Mouse (Mus musculus): ENCODE data around the gene Nmrk2. TPM values are rescaled to one million over a fixed set of nuclear protein-coding genes. Genes with fewer than 3 reads are reported as not detected.
A peak's percentile ranks its signal among the peaks of the same experiment; 100 is the strongest.

Nmrk2 gene
- polyA plus RNA-seq (2015; fragmentation: Nextera tagmentation; extraction: Ambion mirVana), result 0.18 and 0.26 TPM in 2 replicates

DNA sequence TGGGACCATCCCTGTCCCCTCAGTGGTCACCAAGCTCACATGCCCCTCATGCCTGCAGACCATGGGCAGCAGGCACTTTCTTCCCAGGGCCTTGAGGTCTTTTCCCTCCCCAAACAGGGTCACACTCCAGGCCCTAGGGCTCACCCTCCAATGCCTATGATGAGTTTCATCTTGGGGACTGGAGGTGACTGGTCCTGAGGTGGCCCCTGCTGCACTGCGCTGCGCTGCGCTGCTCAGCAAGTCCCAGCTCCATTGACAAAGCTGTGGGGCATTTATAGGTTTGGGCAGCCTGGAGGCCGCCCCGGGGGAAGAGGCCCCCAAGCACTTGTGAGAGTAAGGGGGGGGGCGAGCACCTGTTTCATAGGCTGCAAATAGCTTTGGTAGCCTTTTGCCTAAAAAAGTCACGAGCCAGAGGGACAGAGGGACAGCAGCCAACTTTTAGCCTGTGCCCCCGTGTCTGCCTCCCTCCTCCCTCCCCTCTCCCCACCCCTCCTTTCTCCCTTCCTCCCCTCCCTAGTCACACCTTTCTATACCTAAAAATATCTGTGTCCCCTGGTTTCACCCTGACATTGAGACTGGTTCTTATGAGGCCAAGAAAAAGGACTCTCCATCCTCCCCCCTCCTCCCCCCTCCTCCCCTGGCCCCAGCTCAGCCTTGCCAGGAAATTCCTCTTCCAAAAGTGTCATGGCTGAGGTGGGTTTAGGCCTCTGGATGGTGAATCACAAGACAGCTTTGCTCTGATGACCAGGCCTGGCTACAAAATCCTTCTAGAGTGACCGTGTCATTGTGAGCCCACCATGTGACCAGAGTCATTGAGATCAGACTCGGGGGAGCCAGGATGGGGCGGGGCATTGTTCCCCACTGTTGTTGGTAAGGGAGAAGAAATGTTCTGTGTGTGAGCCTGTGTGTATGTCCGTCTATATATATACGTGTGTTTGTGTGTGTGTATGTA, at the start of gene Nmrk2:
Gene Nmrk2 (minus strand): TSS at position 245 of the 952 bp plus-strand sequence.
- no peak within 1 kb of the TSS for H3K27ac ChIP-seq
- no peaks in the 10 kb centered on the region for H3K36me3 ChIP-seq
- no peak within 1 kb of the TSS for H3K4me3 ChIP-seq (replicated peaks)
- H3K9ac ChIP-seq, result no peak within 1 kb of the TSS
- H3K4me1 ChIP-seq, result no peaks in the 10 kb centered on the region
- no peak within 1 kb of the TSS for H3K4me2 ChIP-seq
- no peaks in the 10 kb centered on the region for H3K9me3 ChIP-seq
- no peak for ATAC-seq (ENCODE audit: insufficient read depth, low FRiP score, low read depth)
- WGBS, result 62% methylated on average over 13 of the region's 13 CpGs
- H3K27me3 ChIP-seq (replicated peaks), result no peaks in the 10 kb centered on the region; the same call in 1 of the 2 replicates

DNA sequence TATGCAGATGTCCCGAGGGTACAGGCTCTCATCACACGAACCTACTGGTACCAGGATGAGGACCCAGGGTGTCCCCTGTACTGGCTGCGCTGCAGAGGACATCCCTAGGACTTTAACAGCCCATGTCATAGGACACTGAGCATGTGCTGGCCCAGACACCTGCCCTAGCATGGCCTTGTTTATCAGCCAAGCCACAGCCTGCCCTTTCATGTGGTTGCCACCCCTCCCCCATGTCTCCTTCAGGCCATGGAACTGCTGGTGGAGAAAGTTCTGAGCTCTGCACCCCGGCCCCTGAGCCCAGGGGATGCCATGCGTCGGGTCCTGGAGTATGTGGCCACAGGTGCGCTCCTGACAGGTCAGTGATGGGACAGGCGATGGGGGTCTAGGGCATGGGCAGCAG, 47.6 kb upstream of the Nmrk2 start:
- Histone ChIP-seq H3K9ac (no peak overlapping the region), H3K9me3 (no peaks in the 10 kb centered on the region), H3K27ac (no peak overlapping the region), H3K4me2 (no peak overlapping the region), H3K27me3 (replicated peaks) (peaks cover 32% of the 10 kb centered on the region), H3K4me1 (peaks cover 12% of the 10 kb centered on the region; the same call in 1 of the 2 replicates), H3K4me3 (replicated peaks) (no peak overlapping the region), H3K36me3 (no peaks in the 10 kb centered on the region)
- no peak for ATAC-seq (ENCODE audit: insufficient read depth, low FRiP score, low read depth)
- WGBS, result 83% methylated on average over 8 of the region's 8 CpGs

DNA sequence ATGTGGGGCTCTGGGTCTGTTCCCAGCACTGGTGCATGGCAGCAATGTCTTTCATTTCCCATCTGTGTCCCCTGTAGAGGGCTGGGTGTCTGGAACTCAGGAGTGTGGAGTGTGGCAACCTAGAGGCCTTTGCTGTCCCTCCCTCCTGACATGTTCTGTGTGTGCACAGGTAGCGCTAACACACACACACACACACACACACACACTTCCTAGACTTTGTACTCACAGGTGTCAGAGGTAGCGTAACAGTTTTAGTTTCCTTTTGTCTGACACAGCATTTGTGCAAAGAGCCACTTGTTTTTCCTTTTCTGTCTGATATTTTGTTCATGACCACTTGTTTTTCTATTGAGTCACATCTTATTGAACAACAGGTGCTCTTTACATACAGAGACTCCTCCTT, 46.0 kb upstream of the Nmrk2 start:
- peaks cover 8% of the 10 kb centered on the region; the same call in 1 of the 2 replicates for H3K4me1 ChIP-seq
- WGBS, result 91% methylated on average over 2 of the region's 2 CpGs
- H3K9me3 ChIP-seq, result no peaks in the 10 kb centered on the region
- H3K27me3 ChIP-seq (replicated peaks), result peaks cover 18% of the 10 kb centered on the region
- H3K4me2 ChIP-seq, result no peak overlapping the region
- H3K36me3 ChIP-seq, result no peaks in the 10 kb centered on the region
- ATAC-seq (ENCODE audit: insufficient read depth, low FRiP score, low read depth), result no peak
- no peak overlapping the region for H3K27ac ChIP-seq
- H3K4me3 ChIP-seq (replicated peaks), result no peak overlapping the region
- no peak overlapping the region for H3K9ac ChIP-seq

- WGBS, result 83% methylated on average over 6 of the region's 6 CpGs
- no peak for ATAC-seq (ENCODE audit: insufficient read depth, low FRiP score, low read depth)
- peaks cover 12% of the 10 kb centered on the region for H3K27me3 ChIP-seq (replicated peaks)
Measured at GRCm38 (mm10) chr10:81245166-81245565, 43.3 kb upstream of the Nmrk2 start.

DNA sequence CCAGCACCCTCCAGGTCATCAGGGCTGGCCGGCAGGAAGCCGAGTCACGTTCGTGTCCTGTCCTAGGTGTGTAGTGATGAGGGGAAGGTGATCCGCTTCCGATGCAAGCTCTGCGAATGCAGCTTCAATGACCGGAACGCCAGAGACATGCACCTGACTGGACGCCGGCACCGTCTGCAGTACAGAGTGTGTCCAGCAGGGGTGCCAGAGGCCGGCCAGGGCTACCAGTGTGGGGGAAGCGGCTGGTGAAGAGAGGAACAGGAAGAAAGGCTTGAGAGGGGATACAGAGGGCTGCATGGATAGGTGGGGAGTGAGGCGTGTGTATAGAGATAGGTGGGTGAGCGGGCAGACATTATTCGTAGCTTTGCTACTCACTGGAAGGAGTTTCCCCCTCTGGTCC, 42.7 kb upstream of the Nmrk2 start:
- 9% methylated on average over 17 of the region's 17 CpGs for WGBS

More at GRCm38 (mm10) chr10:81245166-81245565, 43.3 kb upstream of the Nmrk2 start:
- Histone ChIP-seq H3K9me3 (no peaks in the 10 kb centered on the region), H3K36me3 (no peaks in the 10 kb centered on the region), H3K4me1 (0 out of 2 replicates have a peak, but pooled peaks cover 3% of the 10 kb centered on the region), H3K9ac (no peak overlapping the region), H3K4me2 (no peak overlapping the region), H3K4me3 (replicated peaks) (no peak overlapping the region), H3K27ac (no peak overlapping the region)

GRCm38 (mm10) chr10:81244146-81244545, 42.3 kb upstream of the Nmrk2 start:
- no peak for ATAC-seq (ENCODE audit: insufficient read depth, low FRiP score, low read depth)
- Histone ChIP-seq H3K9me3 (no peaks in the 10 kb centered on the region), H3K4me2 (0 out of 2 replicates have a peak overlapping the region, but pooled peaks have one; percentile 13), H3K4me1 (0 out of 2 replicates have a peak, but pooled peaks cover 3% of the 10 kb centered on the region), H3K9ac (no peak overlapping the region), H3K36me3 (no peaks in the 10 kb centered on the region), H3K27ac (no peak overlapping the region), H3K4me3 (replicated peaks) (no peak overlapping the region), H3K27me3 (replicated peaks) (peaks cover 21% of the 10 kb centered on the region)
- 79% methylated on average over 4 of the region's 4 CpGs for WGBS

More for the DNA sequence above, 42.7 kb upstream of the Nmrk2 start:
- Histone ChIP-seq H3K9ac (no peak overlapping the region), H3K27ac (no peak overlapping the region), H3K9me3 (no peaks in the 10 kb centered on the region), H3K4me3 (replicated peaks) (no peak overlapping the region), H3K27me3 (replicated peaks) (peaks cover 17% of the 10 kb centered on the region), H3K4me1 (0 out of 2 replicates have a peak, but pooled peaks cover 3% of the 10 kb centered on the region), H3K36me3 (no peaks in the 10 kb centered on the region), H3K4me2 (0 out of 2 replicates have a peak overlapping the region, but pooled peaks have one; percentile 13)
- peak; percentile 67; the same call in 1 of the 2 replicates for ATAC-seq (ENCODE audit: insufficient read depth, low FRiP score, low read depth)

DNA sequence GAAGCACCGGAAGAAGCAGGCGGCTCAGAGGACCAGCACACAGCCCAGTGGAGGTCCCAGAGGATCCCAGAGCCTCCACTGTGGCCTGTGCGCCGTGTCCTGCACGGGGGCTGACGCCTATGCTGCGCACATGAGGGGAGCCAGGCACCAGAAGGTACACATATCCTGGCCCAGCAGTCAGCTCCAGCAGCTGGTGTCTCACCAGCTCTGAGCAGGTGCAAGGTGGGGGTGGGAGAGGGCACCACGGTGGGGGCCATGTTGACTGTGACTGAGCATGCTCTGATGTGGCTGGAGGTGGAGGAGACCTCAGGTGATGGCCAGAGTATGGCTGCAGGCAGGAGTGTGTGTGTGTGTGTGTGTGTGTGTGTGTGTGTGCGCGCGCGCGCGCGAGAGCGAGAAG, 40.2 kb upstream of the Nmrk2 start:
- H3K36me3 ChIP-seq, result no peaks in the 10 kb centered on the region
- no peak overlapping the region for H3K27ac ChIP-seq
- no peaks in the 10 kb centered on the region for H3K9me3 ChIP-seq

GRCm38 (mm10) chr10:81240876-81241275, 39.0 kb upstream of the Nmrk2 start:
- H3K27me3 ChIP-seq (replicated peaks), result peaks cover 21% of the 10 kb centered on the region
- 24% methylated on average over 13 of the region's 13 CpGs for WGBS
- no peak for ATAC-seq (ENCODE audit: insufficient read depth, low FRiP score, low read depth)

More for the DNA sequence above, 40.2 kb upstream of the Nmrk2 start:
- Histone ChIP-seq H3K9ac (no peak overlapping the region), H3K27me3 (replicated peaks) (peaks cover 21% of the 10 kb centered on the region), H3K4me1 (0 out of 2 replicates have a peak, but pooled peaks cover 3% of the 10 kb centered on the region), H3K4me3 (replicated peaks) (no peak overlapping the region), H3K4me2 (no peak overlapping the region)
- 89% methylated on average over 16 of the region's 16 CpGs for WGBS
- no peak for ATAC-seq (ENCODE audit: insufficient read depth, low FRiP score, low read depth)

GRCm38 (mm10) chr10:81238618-81239017, 36.8 kb upstream of the Nmrk2 start:
- H3K27me3 ChIP-seq (replicated peaks), result peaks cover 21% of the 10 kb centered on the region
- WGBS, result 77% methylated on average over 2 of the region's 2 CpGs
- no peak overlapping the region for H3K4me2 ChIP-seq

More at GRCm38 (mm10) chr10:81240876-81241275, 39.0 kb upstream of the Nmrk2 start:
- Histone ChIP-seq H3K36me3 (no peaks in the 10 kb centered on the region), H3K9me3 (no peaks in the 10 kb centered on the region), H3K9ac (no peak overlapping the region), H3K4me1 (0 out of 2 replicates have a peak, but pooled peaks cover 3% of the 10 kb centered on the region), H3K27ac (no peak overlapping the region), H3K4me2 (no peak overlapping the region), H3K4me3 (replicated peaks) (no peak overlapping the region)

DNA sequence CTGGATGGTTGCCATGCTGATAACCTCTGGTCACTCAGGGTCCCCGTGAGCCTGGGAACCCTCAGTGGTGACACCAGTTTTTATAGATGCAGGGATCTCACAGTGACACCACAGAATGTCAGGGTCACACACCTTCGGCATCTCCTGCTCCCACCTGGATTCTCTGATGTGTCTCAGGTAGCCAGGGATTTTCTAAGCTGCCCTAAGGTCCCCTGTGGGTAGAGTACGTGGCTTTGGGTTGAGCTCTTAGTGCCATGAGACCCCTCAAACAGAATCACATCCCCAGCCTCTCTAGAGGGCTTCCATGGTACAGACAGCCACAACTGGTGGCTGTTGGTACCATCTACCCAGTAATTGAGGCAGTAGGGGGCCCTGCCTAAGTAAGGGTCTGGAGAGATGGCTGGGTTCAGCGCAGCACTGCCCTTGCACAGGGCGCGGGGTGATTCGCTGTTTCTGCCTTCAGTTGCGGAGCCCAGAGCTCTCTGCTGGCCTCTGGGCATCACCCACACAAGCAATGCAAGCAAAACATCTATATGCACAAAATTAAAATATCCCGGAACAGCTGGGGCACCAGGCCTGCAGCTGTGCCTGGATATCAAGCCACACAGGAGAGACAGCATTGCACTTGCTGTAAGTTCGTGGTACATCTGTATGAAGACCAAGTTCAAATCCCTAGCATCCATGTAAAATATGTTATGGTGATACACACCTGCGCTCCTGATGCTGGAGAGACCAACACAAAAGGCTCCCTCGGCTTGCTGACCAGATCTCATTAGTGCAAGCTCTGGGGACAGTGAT, 34.8 kb upstream of the Nmrk2 start:
- no peak for ATAC-seq (ENCODE audit: insufficient read depth, low FRiP score, low read depth)
- H3K9ac ChIP-seq, result no peak overlapping the region
- peaks cover 10% of the 10 kb centered on the region for H3K4me1 ChIP-seq
- H3K4me3 ChIP-seq (replicated peaks), result no peak overlapping the region
- H3K36me3 ChIP-seq, result no peaks in the 10 kb centered on the region
- H3K4me2 ChIP-seq, result no peak overlapping the region
- no peak overlapping the region for H3K27ac ChIP-seq
- 84% methylated on average over 12 of the region's 12 CpGs for WGBS
- no peaks in the 10 kb centered on the region for H3K9me3 ChIP-seq
- peaks cover 18% of the 10 kb centered on the region for H3K27me3 ChIP-seq (replicated peaks)

More at GRCm38 (mm10) chr10:81238618-81239017, 36.8 kb upstream of the Nmrk2 start:
- no peak overlapping the region for H3K27ac ChIP-seq
- H3K9me3 ChIP-seq, result no peaks in the 10 kb centered on the region
- no peak for ATAC-seq (ENCODE audit: insufficient read depth, low FRiP score, low read depth)
- H3K36me3 ChIP-seq, result no peaks in the 10 kb centered on the region
- no peak overlapping the region for H3K4me3 ChIP-seq (replicated peaks)
- peaks cover 3% of the 10 kb centered on the region; the same call in 1 of the 2 replicates for H3K4me1 ChIP-seq
- no peak overlapping the region for H3K9ac ChIP-seq

GRCm38 (mm10) chr10:81234206-81234605, 32.4 kb upstream of the Nmrk2 start:
- Histone ChIP-seq H3K4me1 (peaks cover 10% of the 10 kb centered on the region), H3K36me3 (no peaks in the 10 kb centered on the region), H3K4me3 (replicated peaks) (no peak overlapping the region), H3K9ac (no peak overlapping the region), H3K27me3 (replicated peaks) (peaks cover 23% of the 10 kb centered on the region), H3K9me3 (no peaks in the 10 kb centered on the region), H3K4me2 (peak overlapping the region; percentile 65; the same call in 1 of the 2 replicates), H3K27ac (no peak overlapping the region)
- no peak for ATAC-seq (ENCODE audit: insufficient read depth, low FRiP score, low read depth)
- 75% methylated on average over 6 of the region's 6 CpGs for WGBS

All from stomach, embryonic 15.5 days (tissue).